Mouse (Mus musculus) cerebellum, adult 11-12 months (tissue): ENCODE data around the gene Gsg1.

ENCODE experiments used
- DNase-seq: peaks from one replicate; pipeline ENCODE4 v3.0.0; 2022

Gene Gsg1

DNA sequence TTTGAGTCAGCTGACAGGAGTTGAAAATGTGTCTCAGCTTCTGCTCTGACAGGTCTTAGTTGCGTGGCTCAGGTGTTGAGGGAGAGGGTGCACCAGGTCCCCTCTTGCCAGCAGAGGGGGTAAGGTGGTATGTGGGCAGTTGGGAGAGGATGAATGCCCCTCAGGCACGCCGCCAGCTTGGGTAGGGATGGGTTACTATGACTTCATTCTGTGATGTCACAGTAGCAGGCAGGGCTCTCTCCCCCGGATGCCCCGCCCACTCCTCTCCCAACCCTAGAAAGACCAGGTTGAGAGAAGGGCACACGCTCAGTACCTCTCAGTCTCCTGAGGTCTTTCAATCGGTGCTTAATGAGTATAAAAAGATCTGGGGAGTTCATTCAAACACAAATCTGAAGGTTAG lies at the start of gene Gsg1:
TSS of gene Gsg1 (minus strand) at position 199 of the 400 bp plus-strand sequence.
- DNase-seq, result no peak

DNA sequence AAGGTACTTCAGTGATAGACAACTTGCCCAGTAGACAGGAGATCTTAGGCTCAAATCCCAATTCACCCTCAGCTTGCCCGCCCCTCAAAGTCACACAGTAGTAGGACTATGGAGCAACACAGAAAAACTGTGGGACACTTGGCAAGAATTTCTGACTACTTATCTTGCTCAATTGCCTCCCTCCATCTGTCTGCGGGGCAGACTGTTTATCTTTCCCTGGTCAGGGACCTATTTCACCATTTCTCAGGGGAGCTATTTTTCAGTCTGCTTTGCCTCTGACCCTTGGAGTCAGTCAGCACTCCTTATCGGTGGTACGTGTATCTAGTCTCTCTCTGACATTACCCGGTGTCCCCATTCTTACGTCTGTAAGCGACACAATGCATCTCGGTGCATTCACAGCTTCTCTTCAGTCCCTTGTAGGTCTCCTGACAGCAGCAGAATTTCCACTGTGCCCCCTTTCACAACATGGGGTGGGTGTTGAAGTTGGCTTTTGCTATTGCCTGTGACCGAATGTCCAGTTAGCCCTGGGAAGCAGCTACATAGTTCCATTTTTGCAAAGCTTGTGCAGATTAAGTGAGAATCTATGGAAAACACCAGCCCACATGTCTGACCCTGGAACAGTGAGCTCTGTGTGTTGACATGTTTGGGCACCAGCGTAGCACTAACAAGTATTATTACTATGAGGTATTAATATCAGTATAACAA lies 48.4 kb upstream of the Gsg1 start:
- no peak for DNase-seq

DNA sequence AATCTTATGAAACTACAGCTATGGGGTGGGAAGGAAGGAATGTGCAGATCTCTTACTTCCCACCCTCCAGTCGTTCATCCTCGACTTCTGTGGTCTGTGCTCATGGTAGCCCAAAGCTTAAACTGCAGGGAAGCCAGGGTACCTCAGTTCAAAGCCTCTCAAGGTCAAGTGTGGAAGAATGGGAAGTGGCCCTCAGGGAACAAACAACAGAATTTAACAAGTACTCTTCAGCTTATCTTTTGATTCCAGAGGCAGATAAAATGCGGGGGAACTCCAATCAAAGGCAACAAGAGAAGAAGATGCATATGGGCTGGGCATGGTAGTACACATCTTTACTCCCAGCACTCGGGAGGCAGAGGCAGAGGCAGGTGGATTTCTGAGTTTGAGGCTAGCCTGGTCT lies 46.3 kb upstream of the Gsg1 start:
- DNase-seq, result no peak

DNA sequence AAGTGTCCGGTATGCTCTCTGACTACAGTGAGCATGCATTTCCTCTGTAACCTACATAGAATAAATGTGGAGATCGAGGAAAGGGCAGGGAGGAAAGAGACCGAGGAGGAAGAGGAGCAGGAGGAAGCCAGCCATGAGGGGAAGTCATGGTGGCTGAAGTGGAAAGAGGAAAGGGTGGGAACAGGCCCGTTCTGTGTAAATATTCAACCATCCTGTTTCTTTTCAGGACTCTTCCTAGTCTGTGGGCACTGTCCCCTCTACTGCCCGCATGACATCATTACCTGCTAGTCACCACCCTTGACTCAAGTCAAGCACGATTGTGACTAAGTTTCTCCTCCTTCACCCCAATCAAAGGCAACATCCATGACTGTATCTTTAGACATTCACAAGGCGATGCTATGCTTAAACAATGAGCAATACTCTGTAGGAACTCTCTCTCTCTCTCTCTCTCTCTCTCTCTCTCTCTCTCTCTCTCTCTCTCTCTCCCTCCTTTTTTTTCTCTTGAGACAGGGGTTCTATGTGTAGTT lies 44.9 kb upstream of the Gsg1 start:
- DNase-seq, result no peak

DNA sequence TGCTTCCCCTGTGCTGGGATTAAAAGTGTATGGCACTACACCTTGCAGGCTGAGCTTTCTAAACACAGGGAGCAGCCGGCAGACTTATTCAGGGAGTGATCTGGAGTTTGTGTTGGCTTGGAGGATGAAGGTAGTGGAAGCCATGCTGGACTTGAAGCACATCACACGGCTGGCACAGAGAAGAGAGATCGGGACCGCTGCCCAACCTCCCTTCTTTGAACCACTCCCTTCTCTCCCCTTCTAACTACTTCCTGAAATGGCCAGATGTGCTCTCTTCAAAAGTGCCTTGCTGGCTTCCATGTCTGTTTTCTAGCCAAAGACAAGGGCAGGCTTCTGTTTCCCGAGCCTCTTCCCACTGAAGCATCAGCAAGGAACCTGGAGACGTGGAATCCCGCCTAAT lies 43.4 kb upstream of the Gsg1 start:
- DNase-seq, result no peak

DNA sequence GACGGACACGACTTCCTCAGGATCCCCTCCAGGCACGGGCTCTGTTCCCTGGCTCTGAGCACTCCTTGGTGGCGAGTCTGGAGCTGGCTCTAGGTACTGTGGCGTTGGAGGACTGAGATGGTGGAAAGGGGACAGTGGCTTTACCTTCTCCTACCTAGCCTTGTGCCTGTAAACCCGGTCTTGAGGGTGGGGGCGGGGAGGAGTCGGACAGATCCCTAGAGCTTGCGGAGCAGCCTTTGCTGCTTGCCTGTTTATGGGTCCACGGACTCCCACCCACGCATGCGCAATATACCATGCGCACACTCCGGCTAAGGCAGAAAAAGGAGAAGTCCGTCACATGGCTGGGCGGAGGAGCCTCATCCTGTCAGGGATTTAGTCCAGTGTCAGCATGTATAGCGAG lies 42.1 kb upstream of the Gsg1 start:
- no peak for DNase-seq

DNA sequence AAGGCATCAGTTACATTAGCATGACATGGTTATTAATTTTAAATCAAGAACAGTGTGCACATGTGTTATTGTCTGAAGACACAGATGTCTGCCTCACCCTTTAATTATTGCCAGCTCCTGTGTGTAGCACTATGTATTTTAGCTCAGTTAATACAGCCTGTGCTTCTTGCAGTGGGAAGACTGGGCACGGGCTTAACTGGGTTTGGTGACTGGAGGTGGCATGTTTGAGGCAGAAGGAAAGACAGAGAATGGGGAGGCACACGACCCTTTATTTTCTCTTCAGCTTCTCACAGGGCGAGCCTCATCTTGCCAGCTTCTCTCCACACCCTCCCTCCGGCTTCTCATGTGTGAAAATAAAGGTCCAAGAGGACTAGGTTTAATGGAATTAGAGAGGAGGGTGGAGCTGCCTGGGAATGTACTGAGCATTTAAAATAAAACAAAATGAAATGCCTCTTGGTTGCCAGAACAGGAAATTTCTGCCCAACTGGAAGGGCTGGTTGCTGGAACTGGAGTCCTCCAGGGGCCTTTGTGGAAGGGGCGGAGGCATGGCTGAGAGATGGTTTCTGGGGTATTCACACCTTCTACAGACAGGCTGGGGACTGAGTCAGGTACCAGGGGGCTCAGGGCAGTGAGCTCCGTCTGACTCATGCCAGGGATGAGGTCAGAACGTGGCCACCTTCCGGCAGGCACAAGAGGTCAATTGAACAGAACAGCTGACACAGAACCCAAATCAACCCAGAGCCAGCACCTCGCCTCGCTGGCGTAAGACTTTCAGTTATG lies 41.1 kb upstream of the Gsg1 start:
- no peak for DNase-seq

DNA sequence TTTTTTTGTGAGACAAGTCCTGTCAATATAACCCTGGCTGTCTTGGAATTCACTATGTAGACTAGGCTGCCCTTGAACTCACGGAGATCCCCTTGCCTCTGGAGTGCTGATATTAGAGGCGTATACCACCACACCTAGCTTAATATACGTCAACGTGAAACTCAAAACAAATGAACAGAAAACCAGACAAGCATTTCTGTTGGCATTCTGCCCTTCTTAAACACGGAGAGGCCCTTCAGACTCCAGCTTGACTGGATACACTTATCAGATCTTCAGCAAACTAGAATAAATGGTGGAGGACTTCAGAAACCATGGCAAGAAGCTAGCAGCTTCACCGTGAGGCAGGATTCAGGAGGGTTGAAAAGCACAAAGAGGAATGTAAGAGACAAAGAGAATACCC lies 40.0 kb upstream of the Gsg1 start:
- DNase-seq, result no peak

DNA sequence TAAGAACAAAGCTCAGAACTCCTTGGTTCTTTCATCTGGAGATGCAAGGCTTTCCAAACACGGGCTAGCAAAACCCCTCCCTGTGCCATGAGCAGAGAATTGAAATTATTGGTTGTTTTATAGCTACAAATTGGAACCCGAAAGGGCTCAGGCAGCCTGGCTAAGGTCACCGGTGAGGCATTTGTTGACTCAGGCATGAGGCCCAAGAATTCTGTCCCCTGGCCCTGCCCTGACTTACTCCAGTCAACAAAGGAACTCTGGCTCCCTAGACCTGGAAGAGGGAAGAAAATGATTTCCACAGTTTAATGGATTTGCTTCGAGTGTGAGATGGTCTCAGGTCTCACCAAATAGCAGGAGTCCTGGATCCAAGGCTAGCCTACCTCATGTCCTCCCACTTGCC lies 38.2 kb upstream of the Gsg1 start:
- DNase-seq, result no peak

DNA sequence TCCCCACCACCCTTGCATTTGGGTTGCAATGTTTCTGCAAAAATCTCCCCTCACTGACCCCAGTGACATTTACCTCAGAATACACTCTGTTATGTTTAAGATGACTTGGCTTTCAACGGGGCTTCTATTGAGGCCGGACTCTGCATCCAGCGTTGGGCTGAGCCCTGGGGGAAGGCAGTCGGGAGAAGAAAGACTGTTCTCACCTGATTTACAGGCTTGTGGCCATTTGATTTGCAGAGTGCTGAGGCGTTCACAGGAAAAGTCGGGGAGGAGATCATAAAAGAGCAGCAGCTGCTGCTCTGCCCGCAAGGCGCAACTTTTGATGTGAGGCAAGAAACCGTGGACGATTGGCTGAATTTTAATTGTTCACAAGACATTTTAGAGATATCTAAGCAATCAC lies 25.7 kb upstream of the Gsg1 start:
- no peak for DNase-seq

DNA sequence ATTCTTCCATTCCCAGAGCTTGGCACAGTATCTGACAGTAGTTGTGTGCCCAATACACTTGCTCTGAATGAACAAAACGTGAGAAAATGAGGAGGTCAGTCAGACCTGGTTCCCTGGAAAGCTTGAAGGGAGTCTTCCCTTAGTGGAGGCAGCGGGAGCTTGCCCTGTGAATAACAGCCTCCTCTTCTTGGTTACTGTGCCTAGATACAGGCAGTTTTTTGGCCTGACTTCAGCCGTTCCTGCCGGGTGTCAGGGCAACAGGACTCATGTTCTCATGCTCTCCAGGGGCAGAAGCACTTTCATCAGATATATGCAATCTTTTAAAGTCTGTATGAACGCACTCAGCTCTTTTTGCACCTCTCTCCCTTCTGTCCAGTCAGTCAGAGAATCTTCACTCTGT lies 25.1 kb upstream of the Gsg1 start:
- DNase-seq, result no peak

DNA sequence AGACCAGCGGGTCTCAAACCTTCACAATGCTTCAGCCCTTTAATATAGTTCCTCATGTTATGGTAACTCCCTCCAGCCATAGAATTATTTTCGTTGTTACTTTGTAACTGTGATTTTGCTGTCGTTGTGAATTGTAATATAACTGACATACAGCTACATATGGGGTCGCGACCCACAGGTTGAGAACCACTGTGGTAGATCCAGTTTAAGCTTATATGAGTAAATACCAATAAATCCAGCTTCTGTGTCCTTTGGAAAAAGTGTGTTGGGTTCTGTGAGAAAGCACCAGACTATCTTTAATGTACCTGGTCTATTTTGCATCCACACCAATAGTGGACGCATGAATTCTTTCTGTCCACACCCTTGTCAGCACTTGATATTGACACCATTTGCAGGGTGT lies 24.2 kb upstream of the Gsg1 start:
- no peak for DNase-seq

DNA sequence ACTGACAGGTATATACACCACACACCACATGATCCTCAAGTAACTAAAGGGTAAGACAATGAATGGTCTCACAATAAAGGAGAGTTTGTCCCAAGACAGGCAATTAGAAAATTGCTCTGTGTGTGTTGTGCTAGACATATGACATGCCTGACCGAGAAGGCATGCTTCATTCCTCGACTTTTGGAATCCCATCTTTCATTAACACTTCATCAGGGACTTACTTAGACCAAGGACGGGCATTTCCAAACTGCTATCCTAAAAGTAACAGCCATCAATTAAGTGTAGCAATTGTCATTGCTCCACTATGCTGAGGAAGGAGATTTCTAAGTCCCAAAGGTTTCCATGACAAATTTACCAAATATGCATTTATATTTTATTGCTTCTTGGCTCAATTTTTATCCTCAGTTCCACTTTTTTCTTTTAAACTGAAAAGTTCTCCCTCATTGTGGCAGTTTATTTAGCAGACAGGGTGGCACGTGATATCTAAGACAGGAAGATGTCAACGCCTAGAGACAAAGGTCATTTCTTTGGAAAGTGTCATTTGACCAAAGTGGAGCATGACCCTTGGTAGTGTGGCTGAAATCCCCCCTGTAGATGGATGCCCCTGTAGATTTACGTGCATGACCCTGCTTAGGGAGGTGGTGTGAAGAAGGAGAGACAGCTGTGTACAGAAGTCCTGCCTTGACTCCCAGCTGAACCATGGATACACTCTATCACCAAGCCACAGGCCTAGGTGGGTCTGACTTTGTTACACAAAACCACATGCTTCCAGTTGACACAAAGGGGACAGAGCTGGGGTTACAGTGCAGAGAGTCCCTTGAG lies 22.5 kb upstream of the Gsg1 start:
- DNase-seq, result no peak

DNA sequence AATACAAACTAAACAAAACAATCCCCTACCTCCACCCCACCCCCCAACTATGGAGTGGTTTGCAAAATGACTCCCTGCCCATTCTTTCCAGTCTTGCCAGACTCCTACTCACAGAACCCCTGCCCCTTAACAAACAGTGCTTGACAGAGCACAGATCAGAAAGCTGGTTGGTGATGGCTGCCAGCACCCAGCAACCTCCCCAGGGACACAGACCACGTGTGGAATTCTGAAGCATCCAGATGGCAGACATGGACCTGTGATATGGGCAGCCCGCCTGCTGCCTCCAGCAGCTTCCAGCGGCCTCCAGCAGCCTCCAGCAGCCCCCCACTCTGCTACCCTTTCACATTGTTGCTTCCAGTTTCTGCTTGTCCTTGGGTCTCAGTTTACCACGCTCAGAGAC lies 21.1 kb upstream of the Gsg1 start:
- DNase-seq, result no peak

DNA sequence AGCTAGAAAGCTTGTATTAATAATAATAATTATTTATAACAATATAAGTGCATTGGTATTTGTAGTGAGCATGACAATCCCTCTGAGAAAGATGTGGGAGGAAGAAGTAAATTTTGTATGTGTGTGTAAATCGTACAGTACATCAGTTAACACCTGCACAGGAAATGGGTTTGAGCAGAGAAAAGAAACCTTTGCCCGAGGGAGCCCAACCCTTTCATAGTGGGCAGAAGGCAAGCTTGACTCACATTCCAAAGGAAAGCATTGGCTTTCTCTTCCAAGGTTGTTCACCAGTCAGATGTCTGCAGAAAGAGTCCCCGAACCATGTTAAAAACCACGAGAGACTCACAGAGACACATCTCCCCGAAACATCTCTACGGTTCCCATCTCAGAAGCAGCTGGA lies 18.9 kb upstream of the Gsg1 start:
- DNase-seq, result no peak

DNA sequence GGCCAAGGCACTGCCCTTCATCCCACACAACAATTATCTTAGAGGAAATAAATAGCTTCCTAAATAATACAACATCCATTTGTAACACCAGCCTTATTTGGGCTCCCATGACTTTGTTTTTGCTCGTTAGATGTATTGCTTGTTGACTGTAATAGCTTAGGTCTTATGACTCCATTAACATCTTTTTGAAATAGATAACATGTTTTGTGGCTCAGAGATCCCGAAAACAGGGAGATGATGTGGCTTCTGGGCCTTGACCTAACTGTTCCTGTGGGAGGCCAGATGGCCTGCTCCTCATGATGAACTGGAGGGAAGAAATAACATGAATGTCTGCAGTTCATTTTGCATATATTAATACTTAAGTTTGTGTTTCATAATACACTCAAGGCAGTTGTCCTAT lies 17.6 kb upstream of the Gsg1 start:
- no peak for DNase-seq

DNA sequence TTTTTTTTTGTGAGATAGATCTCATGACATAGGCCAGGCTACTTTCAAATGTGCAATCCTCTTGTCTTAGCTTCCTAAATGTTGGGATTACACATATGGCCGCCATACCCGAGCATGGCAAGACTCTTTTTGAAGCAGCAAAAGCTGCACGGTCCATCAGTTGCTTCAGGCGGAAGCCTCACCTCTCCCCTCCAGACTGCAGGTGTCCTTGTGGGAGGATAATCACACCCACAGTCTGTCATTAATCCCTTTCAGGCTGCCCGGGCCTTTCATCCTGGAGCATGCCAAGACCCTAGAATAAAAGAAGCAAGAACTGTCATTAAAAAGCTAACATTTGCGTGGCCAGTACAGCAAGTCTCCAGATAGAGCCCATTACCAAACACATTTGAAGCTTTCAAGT lies 15.5 kb upstream of the Gsg1 start:
- DNase-seq, result no peak

DNA sequence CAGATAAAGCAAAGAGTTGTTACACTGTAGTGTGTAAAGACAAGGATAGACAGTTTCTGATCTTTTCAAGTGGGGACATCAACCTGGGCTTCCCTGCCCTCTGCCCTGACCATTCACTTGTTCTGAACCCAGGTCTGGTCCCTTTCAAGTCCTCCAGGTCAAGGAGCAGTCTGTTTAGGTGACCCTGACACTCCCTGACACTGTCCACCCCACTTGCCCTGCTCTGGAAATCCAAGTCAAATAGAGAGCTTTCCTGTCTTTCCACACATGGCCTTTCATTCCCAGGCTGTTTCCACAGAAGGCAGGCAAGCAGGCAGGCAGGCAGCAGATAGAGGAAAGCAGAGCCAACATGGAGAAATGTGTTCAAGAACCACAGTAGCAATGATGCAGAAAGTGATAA lies 14.2 kb upstream of the Gsg1 start:
- no peak for DNase-seq

DNA sequence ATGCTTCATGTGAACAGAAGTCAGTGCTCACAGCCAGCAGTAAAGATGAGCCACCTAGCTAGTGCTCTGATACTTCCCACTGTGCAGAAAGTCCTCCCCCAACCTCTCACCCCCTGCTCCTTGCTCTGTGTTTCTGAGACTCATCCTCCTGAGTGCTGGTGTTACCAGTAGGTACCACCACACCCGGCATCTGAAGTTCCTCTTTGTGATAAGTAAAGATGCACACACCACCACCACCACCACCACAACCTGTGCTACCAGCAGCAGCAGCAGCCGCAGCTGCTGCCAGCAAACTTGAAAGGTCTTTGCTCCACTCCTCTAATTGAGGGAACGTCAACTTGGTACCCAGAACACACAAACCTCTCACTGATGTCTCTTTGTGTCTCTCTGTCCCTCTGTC lies 13.1 kb upstream of the Gsg1 start:
- DNase-seq, result no peak

DNA sequence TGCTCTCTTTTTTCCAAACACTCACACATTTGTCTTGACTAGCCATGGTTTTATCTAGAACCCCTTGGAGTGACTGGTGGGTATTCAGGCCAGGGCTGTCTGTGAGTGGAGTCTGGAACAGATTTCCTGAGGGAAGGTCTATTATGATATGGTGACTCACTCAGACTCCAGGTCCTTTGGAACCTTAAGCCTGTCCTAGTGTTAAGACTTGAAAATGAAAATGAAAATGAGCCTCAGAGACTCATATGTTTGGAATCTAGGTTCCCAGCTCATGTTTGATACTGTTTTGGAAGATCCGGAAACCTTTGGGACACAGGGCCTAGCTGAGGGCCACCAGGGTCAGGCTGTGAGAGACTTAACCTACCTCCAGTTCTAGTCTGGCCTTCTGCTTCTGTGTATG lies 11.9 kb upstream of the Gsg1 start:
- no peak for DNase-seq

DNA sequence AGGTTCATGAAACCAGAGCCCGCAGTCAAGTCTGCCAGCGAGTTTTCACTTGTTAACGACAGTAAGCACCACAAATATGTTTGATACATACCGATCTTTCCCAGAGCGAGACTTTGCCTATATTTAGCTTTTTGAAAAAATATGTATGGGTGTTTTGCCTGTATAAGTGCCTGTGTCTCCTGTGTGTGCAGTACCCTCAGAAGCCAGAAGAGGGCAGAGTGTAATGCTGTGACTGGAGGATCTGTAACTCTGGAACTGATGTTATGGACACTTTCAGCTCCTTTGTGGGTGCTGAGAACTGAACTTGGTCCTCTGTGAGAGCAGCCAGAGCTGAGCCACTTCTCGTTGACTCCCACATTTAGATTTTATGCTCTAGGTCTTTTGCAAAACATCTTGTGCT lies 10.0 kb upstream of the Gsg1 start:
- no peak for DNase-seq

DNA sequence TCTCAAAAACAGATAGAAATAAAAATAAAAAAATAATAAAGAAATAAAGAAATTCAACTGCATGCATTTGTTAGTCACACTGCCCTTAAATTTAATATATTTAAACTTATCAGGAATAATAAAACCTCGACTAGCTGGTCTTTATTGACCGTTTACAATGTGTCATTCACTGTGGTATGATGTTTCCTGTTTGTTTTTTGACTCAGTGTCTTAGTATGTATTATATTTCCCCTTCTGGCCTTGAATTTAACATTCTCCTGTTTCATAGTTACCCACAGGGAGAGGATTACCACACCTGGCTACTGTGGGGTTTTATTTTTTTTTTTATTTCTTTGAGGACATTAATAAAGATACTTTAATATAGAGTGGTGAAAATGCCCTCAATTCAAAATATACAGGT lies 8.4 kb upstream of the Gsg1 start:
- no peak for DNase-seq

DNA sequence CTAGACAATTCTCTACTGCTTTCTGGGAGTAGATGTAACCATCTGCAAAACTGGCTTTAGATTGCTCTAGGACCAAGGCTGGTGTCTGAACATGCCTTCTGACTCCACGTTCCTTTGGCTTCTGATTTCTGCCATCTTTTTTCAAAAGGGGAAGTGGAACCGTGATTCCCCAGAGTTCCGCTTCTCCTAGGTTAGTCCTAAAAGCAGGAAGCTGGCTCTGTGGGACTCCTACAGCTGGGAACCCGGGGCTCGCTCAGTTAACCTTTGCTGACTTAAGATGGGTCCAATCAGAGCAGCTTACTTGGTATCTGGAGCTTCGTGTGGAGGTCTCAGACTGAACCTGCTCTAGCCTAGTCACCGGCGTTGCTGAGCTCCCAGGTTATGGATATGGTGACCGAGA lies 7.0 kb upstream of the Gsg1 start:
- DNase-seq, result no peak

DNA sequence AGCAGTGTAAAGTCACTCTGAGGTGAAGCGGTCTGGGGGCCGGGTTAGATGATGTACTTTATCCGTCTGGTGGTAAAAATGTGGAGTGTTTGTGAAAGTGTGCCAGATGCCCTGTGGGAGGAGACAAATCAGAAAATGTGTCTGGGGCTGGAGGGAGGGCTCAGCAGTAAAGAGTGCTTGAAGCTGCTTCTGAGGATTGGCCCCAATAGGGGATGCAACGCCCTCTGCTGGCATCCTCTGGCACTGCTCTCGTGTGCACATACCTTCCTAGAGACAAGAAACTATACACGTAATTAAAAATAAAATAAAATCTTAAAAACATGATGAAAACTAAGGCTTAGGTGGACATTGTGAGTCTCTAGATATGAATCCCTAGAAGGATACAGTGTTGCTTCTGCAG lies 6.3 kb upstream of the Gsg1 start:
- no peak for DNase-seq
